Mouse (Mus musculus) MEL (cell line): ENCODE results near the gene Sez6l.

ENCODE experiments used
- CTCF ChIP-seq, 3 experiments: IDR thresholded peaks in 2 of 3; conservative IDR thresholded peaks in 1 of 3; 2 replicates each; pipeline ENCODE4 v1.5.1; 2011 to 2012; ENCODE audit warnings: low read length in 3 of 3, low read depth in 2 of 3, mild to moderate bottlenecking in 2 of 3, improper control_type of control experiment in 1 of 3, inconsistent platforms in 1 of 3, mixed read lengths in 1 of 3, moderate library complexity in 1 of 3; ENCODE audit not compliant: control insufficient read depth in 1 of 3, insufficient read depth in 1 of 3, poor library complexity in 1 of 3, severe bottlenecking in 1 of 3
- EP300 ChIP-seq, 2 experiments: IDR thresholded peaks; 2 replicates each; pipeline ENCODE4 v1.6.1; 2011; ENCODE audit warnings: improper control_type of control experiment in 2 of 2, low read length in 2 of 2, low read depth in 1 of 2, mild to moderate bottlenecking in 1 of 2
- GATA1 ChIP-seq: IDR thresholded peaks from 2 replicates; pipeline ENCODE4 v1.6.1; 2011; ENCODE audit warnings: low read depth, low read length, improper control_type of control experiment
- MXI1 ChIP-seq: IDR thresholded peaks from 2 replicates; pipeline ENCODE4 v1.6.1; 2011; ENCODE audit warnings: mild to moderate bottlenecking, low read depth, low read length, improper control_type of control experiment
- MYC ChIP-seq: IDR thresholded peaks from 2 replicates; pipeline ENCODE4 v1.6.1; 2011; ENCODE audit warnings: low read depth, mild to moderate bottlenecking, low read length, improper control_type of control experiment, moderate library complexity
- POLR2A ChIP-seq, 2 experiments: IDR thresholded peaks; 2 replicates each; pipeline ENCODE4 v1.6.1; 2011 to 2012; ENCODE audit warnings: low read length in 2 of 2, mild to moderate bottlenecking in 2 of 2, control low read depth in 1 of 2, improper control_type of control experiment in 1 of 2, low read depth in 1 of 2, moderate library complexity in 1 of 2; ENCODE audit not compliant: control insufficient read depth in 1 of 2, insufficient read depth in 1 of 2, poor library complexity in 1 of 2
- POLR2AphosphoS5 ChIP-seq: IDR thresholded peaks from 2 replicates; pipeline ENCODE4 v1.6.1; 2012; ENCODE audit warnings: low read depth, borderline replicate concordance, mild to moderate bottlenecking, inconsistent platforms, low read length, moderate library complexity, mixed read lengths
- RCOR1 ChIP-seq: IDR thresholded peaks from 2 replicates; pipeline ENCODE4 v1.6.1; 2012; ENCODE audit warnings: low read depth, mild to moderate bottlenecking, inconsistent platforms, low read length, improper control_type of control experiment
- USF1 ChIP-seq: IDR thresholded peaks from 2 replicates; pipeline ENCODE4 v1.6.1; 2014; ENCODE audit warnings: low read depth, mild to moderate bottlenecking, inconsistent platforms, low read length, improper control_type of control experiment, moderate library complexity
- USF2 ChIP-seq, 2 experiments: IDR thresholded peaks; 2 replicates each; pipeline ENCODE4 v1.6.1; 2011 to 2012; ENCODE audit warnings: improper control_type of control experiment in 2 of 2, low read length in 2 of 2, borderline replicate concordance in 1 of 2, inconsistent platforms in 1 of 2, low read depth in 1 of 2, mild to moderate bottlenecking in 1 of 2; ENCODE audit not compliant: insufficient read depth in 1 of 2
- ZC3H11A ChIP-seq: IDR thresholded peaks from 2 replicates; pipeline ENCODE4 v1.6.1; 2012; ENCODE audit warnings: low read depth, mild to moderate bottlenecking, inconsistent platforms, low read length, improper control_type of control experiment
- ZKSCAN1 ChIP-seq: IDR thresholded peaks from 2 replicates; pipeline ENCODE4 v1.6.1; 2012; ENCODE audit warnings: low read depth, mild to moderate bottlenecking, inconsistent platforms, low read length, improper control_type of control experiment, moderate library complexity
- ZNF384 ChIP-seq: IDR thresholded peaks from 2 replicates; pipeline ENCODE4 v1.6.1; 2012; ENCODE audit warnings: low read depth, mild to moderate bottlenecking, inconsistent platforms, low read length, improper control_type of control experiment

- TF ChIP-seq ZKSCAN1 (no peak), CTCF (IDR thresholded peaks at IDR 0.05 in 2 of 3, conservative IDR thresholded peaks at IDR 0.05 in 1 of 3; ENCODE audit: control insufficient read depth in 1 of 3, insufficient read depth in 1 of 3, low read depth in 2 of 3, low read length in 3 of 3, poor library complexity in 1 of 3, severe bottlenecking in 1 of 3) (no peak), MXI1 (no peak), EP300 (IDR thresholded peaks at IDR 0.05; ENCODE audit: low read depth in 1 of 2, low read length in 2 of 2) (no peak), GATA1 (no peak), ZC3H11A (no peak), MYC (no peak), POLR2AphosphoS5 (no peak), POLR2A (IDR thresholded peaks at IDR 0.05; ENCODE audit: control insufficient read depth in 1 of 2, insufficient read depth in 1 of 2, low read depth in 1 of 2, low read length in 2 of 2, poor library complexity in 1 of 2) (no peak), RCOR1 (no peak), ZNF384 (no peak), USF2 (IDR thresholded peaks at IDR 0.05; ENCODE audit: borderline replicate concordance in 1 of 2, insufficient read depth in 1 of 2, low read depth in 1 of 2, low read length in 2 of 2) (no peak), USF1 (no peak)
Measured at GRCm38 (mm10) chr5:112399284-112399683, 177.7 kb downstream of the Sez6l start.
